Mouse (Mus musculus) neural tube, embryonic 11.5 days (tissue): ENCODE measurements around the gene Acap2. TPM values are rescaled to one million over a fixed set of nuclear protein-coding genes. Genes with fewer than 3 reads are reported as not detected.

Experiments
- ATAC-seq: fragments of 200-750 bp; cut with Nextera tagmentation; 2 replicates; pipeline ENCODE4 v1.8.0; 2017; ENCODE audit warnings: moderate number of reproducible peaks, mild to moderate bottlenecking, moderate TSS enrichment, moderate library complexity; ENCODE audit not compliant: insufficient read depth, low FRiP score, low TSS enrichment
- DNase-seq: peaks from one replicate; pipeline ENCODE4 v3.0.0-alpha.2; 2015; ENCODE audit warnings: low spot score
- H3K27ac ChIP-seq: fragments of 300-500 bp; sonication (generic); 2 replicates; pipeline ENCODE4 v1.5.1; 2014; ENCODE audit warnings: low read depth, mild to moderate bottlenecking, low read length
- H3K27me3 ChIP-seq: fragments of 300-500 bp; sonication (generic); 2 replicates; pipeline ENCODE4 v1.6.1; 2014; ENCODE audit warnings: mild to moderate bottlenecking, low read length, mixed read lengths; ENCODE audit not compliant: control insufficient read depth, insufficient read depth
- H3K36me3 ChIP-seq: fragments of 300-500 bp; sonication (generic); 2 replicates; pipeline ENCODE4 v1.6.1; 2014; ENCODE audit warnings: mild to moderate bottlenecking, low read length, moderate library complexity, mixed read lengths; ENCODE audit not compliant: control insufficient read depth, insufficient read depth
- H3K4me1 ChIP-seq: fragments of 300-500 bp; sonication (generic); 2 replicates; pipeline ENCODE4 v1.6.1; 2014; ENCODE audit warnings: low read length, mixed read lengths; ENCODE audit not compliant: control insufficient read depth, insufficient read depth
- H3K4me2 ChIP-seq: fragments of 300-500 bp; sonication (generic); 2 replicates; pipeline ENCODE4 v1.6.1; 2014; ENCODE audit warnings: low read depth, mild to moderate bottlenecking, moderate library complexity
- H3K4me3 ChIP-seq: fragments of 300-500 bp; sonication (generic); 2 replicates; pipeline ENCODE4 v1.5.1; 2014; ENCODE audit warnings: low read depth, low read length
- H3K9ac ChIP-seq: fragments of 300-500 bp; sonication (generic); 2 replicates; pipeline ENCODE4 v1.6.1; 2014; ENCODE audit warnings: mild to moderate bottlenecking, low read length
- H3K9me3 ChIP-seq: fragments of 300-500 bp; sonication (generic); 2 replicates; pipeline ENCODE4 v1.6.1; 2016; ENCODE audit warnings: low read length; ENCODE audit not compliant: control insufficient read depth
- WGBS: fragments of 180-500 bp; shearing (Covaris S2); extraction: QIAGEN DNeasy Blood & Tissue Kit; methylation state at CpG from one replicate; pipeline ENCODE4 v1.1.7; 2014; 5-methylcytosine and 5-hydroxymethylcytosine counted together
- polyA plus RNA-seq: library from polyadenylated mRNA; unstranded; fragments of >200 nt; fragmentation: Nextera tagmentation; extraction: Ambion mirVana; gene quantifications from 2 replicates; pipeline ENCODE4 v1.2.1, GENCODE M21; 2014

Acap2 gene
- polyA plus RNA-seq, 1 experiment from 2014 or later, result 22.1 TPM

DNA sequence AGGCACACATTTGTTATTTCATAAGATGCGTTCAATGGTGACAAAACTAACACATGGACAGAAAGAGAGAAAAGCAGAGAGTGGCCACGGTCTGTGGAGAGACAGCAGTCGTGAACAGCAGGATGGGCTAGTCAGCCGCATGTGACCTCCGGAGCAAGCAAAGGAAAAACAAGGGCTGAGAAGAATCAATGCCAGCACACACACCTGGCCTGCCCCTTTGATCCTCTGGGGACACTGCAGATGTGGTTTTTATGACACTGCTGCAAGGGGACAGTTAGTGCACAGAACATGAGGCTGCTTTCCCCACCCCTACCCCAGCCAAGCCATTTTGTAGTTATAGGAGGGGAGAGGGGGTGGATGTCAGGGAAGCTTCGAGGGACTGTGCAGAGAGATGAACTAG lies 152.9 kb downstream of the Acap2 start:
- Histone ChIP-seq H3K9ac (no peak overlapping the region), H3K36me3 (no peaks in the 10 kb centered on the region), H3K9me3 (no peaks in the 10 kb centered on the region), H3K4me2 (no peak overlapping the region), H3K4me1 (peaks cover 6% of the 10 kb centered on the region; the same call in 1 of the 2 replicates), H3K27ac (no peak overlapping the region), H3K4me3 (no peak overlapping the region), H3K27me3 (no peaks in the 10 kb centered on the region)
- DNase-seq (no peak), ATAC-seq (no peak)
- WGBS, result 75% methylated on average over 6 of the region's 6 CpGs

GRCm38 (mm10) chr16:31047186-31047898 lies 153.7 kb downstream of the Acap2 start:
- Histone ChIP-seq H3K4me2 (no peak overlapping the region), H3K4me3 (no peak overlapping the region), H3K36me3 (no peaks in the 10 kb centered on the region), H3K27me3 (no peaks in the 10 kb centered on the region), H3K9me3 (no peaks in the 10 kb centered on the region), H3K4me1 (peaks cover 6% of the 10 kb centered on the region; the same call in 1 of the 2 replicates), H3K27ac (no peak overlapping the region), H3K9ac (no peak overlapping the region)
- 83% methylated on average over 10 of the region's 10 CpGs for WGBS
- no peak for DNase-seq
- ATAC-seq, result no peak

- Histone ChIP-seq H3K4me3 (no peak overlapping the region), H3K27me3 (no peaks in the 10 kb centered on the region), H3K36me3 (no peaks in the 10 kb centered on the region), H3K4me2 (no peak overlapping the region), H3K9me3 (no peaks in the 10 kb centered on the region), H3K4me1 (peaks cover 6% of the 10 kb centered on the region; the same call in 1 of the 2 replicates), H3K9ac (no peak overlapping the region), H3K27ac (no peak overlapping the region)
- ATAC-seq (no peak), DNase-seq (no peak)
- 79% methylated on average over 14 of the region's 14 CpGs for WGBS
Measured at GRCm38 (mm10) chr16:31046217-31046659, 154.8 kb downstream of the Acap2 start.

DNA sequence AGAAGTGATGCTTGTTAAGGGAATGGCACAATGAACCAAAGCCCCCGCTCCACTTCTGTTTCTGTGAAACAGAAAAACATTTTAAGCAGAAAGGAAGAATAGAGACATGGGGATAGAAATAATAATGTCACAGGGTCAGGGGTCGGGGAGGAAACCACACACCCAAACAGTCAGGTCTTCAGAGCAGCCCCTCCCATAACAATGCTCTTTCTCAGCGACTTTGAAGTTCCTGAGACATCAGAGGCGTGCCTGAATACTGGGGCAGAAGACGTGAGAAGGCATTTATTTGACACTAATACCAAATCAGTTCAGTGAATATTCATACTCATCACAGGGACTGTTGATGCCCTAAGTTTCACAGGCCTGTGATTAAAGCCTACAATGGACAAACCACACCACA lies 155.8 kb downstream of the Acap2 start:
- H3K4me3 ChIP-seq, result no peak overlapping the region
- DNase-seq, result no peak
- no peaks in the 10 kb centered on the region for H3K36me3 ChIP-seq
- H3K9ac ChIP-seq, result no peak overlapping the region
- no peaks in the 10 kb centered on the region for H3K9me3 ChIP-seq
- peaks cover 6% of the 10 kb centered on the region; the same call in 1 of the 2 replicates for H3K4me1 ChIP-seq
- WGBS, result 60% methylated on average over 5 of the region's 5 CpGs
- H3K4me2 ChIP-seq, result no peak overlapping the region
- H3K27me3 ChIP-seq, result no peaks in the 10 kb centered on the region
- H3K27ac ChIP-seq, result no peak overlapping the region
- no peak for ATAC-seq

- Histone ChIP-seq H3K4me3 (no peak overlapping the region), H3K27me3 (no peaks in the 10 kb centered on the region), H3K9ac (no peak overlapping the region), H3K36me3 (no peaks in the 10 kb centered on the region), H3K9me3 (no peaks in the 10 kb centered on the region), H3K4me1 (peaks cover 6% of the 10 kb centered on the region; the same call in 1 of the 2 replicates), H3K27ac (no peak overlapping the region), H3K4me2 (no peak overlapping the region)
- no peak for ATAC-seq
- WGBS, result 85% methylated on average over 5 of the region's 5 CpGs
- DNase-seq, result no peak
Measured at GRCm38 (mm10) chr16:31043136-31043535, 157.9 kb downstream of the Acap2 start.

Other genes starting within 250 kb of the Acap2 start
- gene Xxylt1, start 119.8 kb downstream of the Acap2 start, polyA plus RNA-seq, result 13.4 and 15.1 TPM in 2 replicates
- 114 and 117 TPM in 2 replicates for gene Ppp1r2, start 74.0 kb upstream of the Acap2 start, polyA plus RNA-seq
- gene Apod, start 113.6 kb upstream of the Acap2 start, polyA plus RNA-seq, result 14.3 and 15.8 TPM in 2 replicates
- 47.6 and 47.8 TPM in 2 replicates for gene Bdh1, start 221.0 kb upstream of the Acap2 start, polyA plus RNA-seq